Mouse (Mus musculus) bone marrow macrophage, adult 2 months (primary cell): ENCODE results near the gene Ramp2.

ENCODE experiments used
- CTCF ChIP-seq: IDR thresholded peaks from 2 replicates; pipeline ENCODE4 v1.5.1; 2012; ENCODE audit warnings: low read depth, mild to moderate bottlenecking, low read length, moderate library complexity
- POLR2A ChIP-seq: IDR thresholded peaks from 2 replicates; pipeline ENCODE4 v1.6.1; 2012; ENCODE audit warnings: mild to moderate bottlenecking, low read depth, low read length, borderline replicate concordance

GRCm38 (mm10) chr11:101218436-101219055, 27.3 kb upstream of the Ramp2 start:
- TF ChIP-seq CTCF (no peak), POLR2A (no peak)
